Mouse (Mus musculus) heart, adult 2 months (tissue): ENCODE results near the gene Lurap1. TPM values are rescaled to one million over a fixed set of nuclear protein-coding genes. Genes with fewer than 3 reads are reported as not detected.

ENCODE experiments used
- DNase-seq, 2 experiments: peaks; one replicate each; pipeline ENCODE4 v3.0.0; 2021
- H3K27ac ChIP-seq: fragments of 200-600 bp; 2 replicates; pipeline ENCODE4 v1.8.1; 2022
- H3K27me3 ChIP-seq: fragments of 200-500 bp; 2 replicates; pipeline ENCODE4 v1.6.1; 2012; ENCODE audit warnings: mild to moderate bottlenecking, low read length, inconsistent platforms, mixed read lengths; ENCODE audit not compliant: control insufficient read depth, insufficient read depth
- H3K36me3 ChIP-seq: fragments of 200-500 bp; 2 replicates; pipeline ENCODE4 v1.6.1; 2012; ENCODE audit warnings: low read length, inconsistent platforms; ENCODE audit not compliant: control insufficient read depth, insufficient read depth
- H3K4me1 ChIP-seq: fragments of 200-500 bp; 2 replicates; pipeline ENCODE4 v1.6.1; 2011; ENCODE audit warnings: low read length; ENCODE audit not compliant: control insufficient read depth, insufficient read depth
- H3K4me3 ChIP-seq: fragments of 200-600 bp; 2 replicates; pipeline ENCODE4 v1.8.1; 2022
- H3K79me2 ChIP-seq: fragments of 200-500 bp; replicated peaks from 2 replicates; pipeline ENCODE4 v1.6.1; 2012; ENCODE audit warnings: mild to moderate bottlenecking, inconsistent platforms, low read length, moderate library complexity, mixed read lengths; ENCODE audit not compliant: control insufficient read depth, insufficient read depth
- H3K9ac ChIP-seq: fragments of 200-500 bp; 2 replicates; pipeline ENCODE4 v1.6.1; 2012; ENCODE audit warnings: low read depth, mild to moderate bottlenecking, control low read depth, inconsistent platforms, low read length, mixed read lengths
- CTCF ChIP-seq: fragments of 200-600 bp; IDR thresholded peaks from 2 replicates; pipeline ENCODE4 v1.8.1; 2022; ENCODE audit warnings: antibody characterized with exemption, mild to moderate bottlenecking, moderate library complexity
- EP300 ChIP-seq: fragments of 200-500 bp; IDR thresholded peaks from 2 replicates; pipeline ENCODE4 v1.6.1; 2011; ENCODE audit warnings: low read depth, low read length, control low read depth; ENCODE audit not compliant: insufficient read depth
- POLR2A ChIP-seq: fragments of 200-500 bp; IDR thresholded peaks from 2 replicates; pipeline ENCODE4 v1.6.1; 2011; ENCODE audit warnings: mild to moderate bottlenecking, low read depth, low read length, control low read depth; ENCODE audit not compliant: insufficient read depth
- WGBS: fragments of 180-500 bp; shearing (Covaris S2); methylation state at CpG from one replicate; pipeline ENCODE4 v1.1.7; 2018; 5-methylcytosine and 5-hydroxymethylcytosine counted together
- intact Hi-C: fragments of 180-260 bp; cut with DNase I; formaldehyde crosslinking; loops from one replicate; pipeline ENCODE4 v1.15.1; 2025
- polyA plus RNA-seq: library from polyadenylated mRNA; depleted of rRNA; stranded (reverse); fragments of >200 nt; gene quantifications from 2 replicates; pipeline ENCODE4 v1.2.3, GENCODE M21; 2012
- total RNA-seq, 2 experiments: library from RNA; stranded (reverse); gene quantifications; 2 replicates each; pipeline ENCODE4 v1.2.3; 2021

Lurap1 gene
- total and polyA plus RNA-seq, 3 experiments: 2.0 to 5.4 (median 4.5) TPM

- Histone ChIP-seq H3K4me1 (peaks cover 5% of the 10 kb centered on the region), H3K79me2 (no peaks in the 10 kb centered on the region), H3K27ac (no peak overlapping the region), H3K27me3 (no peaks in the 10 kb centered on the region), H3K36me3 (no peaks in the 10 kb centered on the region), H3K9ac (no peak overlapping the region), H3K4me3 (no peak overlapping the region)
- 85% methylated on average over 7 of the region's 7 CpGs for WGBS
- no peak for TF ChIP-seq EP300
- TF ChIP-seq CTCF: no peak
- no peak for TF ChIP-seq POLR2A
- intact Hi-C loops: no loop called here
- no peak for DNase-seq
These were observed 8.9 kb downstream of the Lurap1 start for GRCm38 (mm10) chr4:116142269-116142668.

DNA sequence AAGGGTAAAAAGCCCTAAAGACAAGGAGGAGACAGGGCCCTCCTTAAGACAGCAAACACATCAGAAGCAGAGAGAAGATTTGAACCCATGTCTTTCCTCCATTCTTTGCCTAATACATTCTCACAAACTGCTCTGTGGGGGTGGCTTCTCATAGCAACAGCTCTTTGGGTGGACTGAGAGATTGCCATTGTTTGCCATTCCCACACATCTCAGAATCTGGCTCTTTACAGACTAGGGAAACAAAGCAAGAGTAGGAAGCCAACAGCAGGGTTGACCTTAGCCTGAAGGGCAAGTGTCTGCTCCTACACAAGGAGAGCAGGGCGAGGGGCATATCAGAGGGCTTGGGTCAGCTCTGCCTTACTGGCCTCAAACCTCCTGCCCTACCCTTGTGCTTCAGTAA is 9.4 kb downstream of the Lurap1 start:
- no peak for DNase-seq
- TF ChIP-seq EP300: no peak
- no peak for TF ChIP-seq POLR2A
- TF ChIP-seq CTCF: no peak
- Histone ChIP-seq H3K9ac (no peak overlapping the region), H3K36me3 (no peaks in the 10 kb centered on the region), H3K27me3 (no peaks in the 10 kb centered on the region), H3K79me2 (no peaks in the 10 kb centered on the region), H3K27ac (no peak overlapping the region), H3K4me1 (peaks cover 5% of the 10 kb centered on the region), H3K4me3 (no peak overlapping the region)
- WGBS: 81% methylated on average over 1 of the region's 1 CpGs
- intact Hi-C loops: no loop called here

DNA sequence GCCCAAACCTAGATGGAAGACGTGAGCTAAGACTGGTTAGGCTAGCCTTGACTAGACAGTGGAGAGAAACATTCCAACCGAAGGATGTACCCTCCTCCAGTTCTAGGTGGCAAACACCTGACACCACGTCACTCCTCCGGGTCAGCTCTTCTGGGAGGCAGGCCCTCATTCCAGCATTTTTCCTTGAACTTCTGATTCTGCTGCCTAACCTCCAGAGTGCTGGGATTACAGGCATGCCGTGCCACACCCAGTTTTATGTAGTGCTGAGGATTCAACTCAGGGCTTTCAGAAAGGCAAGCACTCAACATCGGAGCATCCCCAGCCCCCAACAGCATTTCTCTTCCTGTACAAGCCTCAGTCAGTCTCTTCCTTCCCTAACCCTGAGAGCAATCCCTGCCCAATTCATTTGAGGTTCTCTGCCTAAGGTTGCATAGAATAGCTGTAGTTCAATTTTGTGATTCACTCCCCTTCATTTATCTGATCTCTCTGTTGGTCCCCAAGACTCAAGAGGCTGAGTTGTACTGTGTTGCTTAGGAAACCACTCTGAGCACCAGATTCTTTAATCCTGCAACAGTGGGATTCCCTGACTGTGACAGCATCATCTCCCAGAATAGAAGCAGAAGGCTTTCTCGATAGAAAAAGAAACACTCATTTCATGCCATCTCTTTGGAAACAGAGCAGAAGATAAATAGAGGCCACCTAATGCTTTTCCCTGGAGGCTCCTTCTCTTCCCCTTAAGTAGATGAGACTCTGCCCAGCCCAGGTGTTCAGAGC is 10.2 kb downstream of the Lurap1 start:
- TF ChIP-seq EP300 (no peak), POLR2A (no peak), CTCF (no peak)

DNA sequence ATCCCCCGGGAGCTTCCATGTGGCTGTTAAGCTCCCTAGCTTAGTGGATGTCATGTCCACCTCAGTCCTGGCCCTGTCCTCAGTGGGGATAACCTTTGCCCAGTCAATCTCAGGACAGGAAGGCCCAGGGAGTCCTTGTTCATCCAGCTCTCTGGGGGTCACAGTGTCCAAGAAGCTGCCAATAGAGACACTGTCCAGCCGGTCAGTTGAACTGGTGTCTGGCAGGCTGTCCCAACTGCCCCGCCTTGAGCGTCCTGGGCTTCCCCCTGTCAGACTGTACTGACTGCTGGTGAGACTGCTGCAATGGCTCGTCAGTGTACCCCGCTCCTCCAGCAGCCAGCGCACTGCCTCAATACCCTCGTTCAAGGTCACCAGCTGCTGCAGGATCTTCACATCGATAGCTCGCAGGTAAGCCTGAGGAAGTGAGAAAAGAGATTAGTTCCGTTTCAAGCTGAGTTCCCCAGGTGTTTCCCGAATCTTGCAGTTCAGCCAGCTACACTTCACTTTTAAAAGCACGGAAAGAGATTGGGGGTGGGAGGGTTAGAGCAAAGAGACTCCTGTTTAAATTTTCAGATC is 13.6 kb downstream of the Lurap1 start:
- H3K27ac ChIP-seq: no peak overlapping the region
- no peaks in the 10 kb centered on the region for H3K36me3 ChIP-seq
- no peaks in the 10 kb centered on the region for H3K4me1 ChIP-seq
- no peaks in the 10 kb centered on the region for H3K27me3 ChIP-seq
- H3K9ac ChIP-seq: no peak overlapping the region
- no peak overlapping the region for H3K4me3 ChIP-seq
- TF ChIP-seq POLR2A (no peak), EP300 (no peak), CTCF (no peak)
- 55% methylated on average over 13 of the region's 13 CpGs for WGBS
- no peaks in the 10 kb centered on the region for H3K79me2 ChIP-seq
- DNase-seq: no peak
- intact Hi-C loops: no loop called here

More for the DNA sequence above, 10.2 kb downstream of the Lurap1 start:
- H3K4me3 ChIP-seq: no peak overlapping the region
- no peak overlapping the region for H3K27ac ChIP-seq
- H3K36me3 ChIP-seq: no peaks in the 10 kb centered on the region
- intact Hi-C loops: no loop called here
- no peak for DNase-seq
- H3K27me3 ChIP-seq: no peaks in the 10 kb centered on the region
- no peaks in the 10 kb centered on the region for H3K79me2 ChIP-seq
- H3K9ac ChIP-seq: no peak overlapping the region
- 73% methylated on average over 7 of the region's 7 CpGs for WGBS
- peaks cover 5% of the 10 kb centered on the region for H3K4me1 ChIP-seq

DNA sequence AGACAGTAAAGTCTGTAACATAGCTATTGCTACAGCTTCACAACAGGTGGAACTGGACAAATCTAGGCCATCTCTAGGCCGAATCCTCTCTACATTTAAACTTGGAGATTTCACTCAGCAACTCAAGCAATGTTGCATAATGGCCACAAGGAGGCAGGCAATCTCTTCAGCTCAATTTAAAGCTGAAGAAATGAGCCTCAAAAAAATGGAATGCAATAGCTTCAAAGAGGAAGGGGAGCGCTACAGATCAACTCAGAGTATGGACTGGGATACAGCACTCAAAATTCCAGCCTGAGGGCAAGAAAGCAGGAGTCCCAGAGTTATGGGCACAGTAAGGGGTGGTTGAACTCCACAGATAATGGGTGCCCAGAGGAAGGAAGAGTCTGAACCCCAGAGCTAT is 16.1 kb downstream of the Lurap1 start:
- Histone ChIP-seq H3K9ac (no peak overlapping the region), H3K79me2 (no peaks in the 10 kb centered on the region), H3K36me3 (no peaks in the 10 kb centered on the region), H3K27ac (no peak overlapping the region), H3K4me3 (no peak overlapping the region), H3K4me1 (no peaks in the 10 kb centered on the region), H3K27me3 (no peaks in the 10 kb centered on the region)
- intact Hi-C loops: no loop called here
- no peak for DNase-seq
- TF ChIP-seq EP300: no peak
- peak; percentile 85 for TF ChIP-seq CTCF
- 28% methylated on average over 2 of the region's 2 CpGs for WGBS

DNA sequence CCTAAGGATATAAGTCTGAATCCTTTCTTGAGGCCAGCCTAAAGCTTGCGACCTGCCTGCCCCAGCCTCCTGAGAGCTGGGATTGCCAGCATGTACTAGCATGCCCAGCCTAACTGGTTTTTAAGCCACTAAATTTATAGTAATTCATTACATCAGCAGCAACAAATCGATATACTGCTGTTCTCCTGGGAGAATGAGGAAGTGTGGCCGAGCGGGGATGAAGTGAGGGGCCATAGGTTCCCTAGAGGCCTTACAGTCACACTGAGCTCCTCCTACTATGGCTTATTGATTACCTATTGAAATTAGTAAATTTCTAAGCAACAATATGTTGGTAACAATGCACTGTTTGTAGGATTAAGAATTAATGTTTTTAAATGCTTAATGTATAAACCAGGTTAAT is 18.0 kb downstream of the Lurap1 start:
- no peak overlapping the region for H3K27ac ChIP-seq
- no peak overlapping the region for H3K4me3 ChIP-seq
- no peaks in the 10 kb centered on the region for H3K4me1 ChIP-seq
- no peak for TF ChIP-seq EP300
- TF ChIP-seq CTCF: no peak
- no peak for TF ChIP-seq POLR2A
- intact Hi-C loops: no loop called here
- no peaks in the 10 kb centered on the region for H3K79me2 ChIP-seq
- H3K9ac ChIP-seq: no peak overlapping the region
- WGBS: 79% methylated on average over 4 of the region's 4 CpGs
- H3K36me3 ChIP-seq: no peaks in the 10 kb centered on the region
- no peaks in the 10 kb centered on the region for H3K27me3 ChIP-seq
- DNase-seq: no peak
